Mouse (Mus musculus) erythroblast, embryonic 14.5 days (primary cell): ENCODE measurements around the gene Plekhg1.

Experiments used
- GATA1 ChIP-seq: IDR thresholded peaks from 2 replicates; pipeline ENCODE4 v1.6.1; 2012; ENCODE audit warnings: low read length, inconsistent platforms, mixed read lengths
- TAL1 ChIP-seq: IDR thresholded peaks from 3 replicates; pipeline ENCODE4 v1.6.1; 2012; ENCODE audit warnings: low read length, inconsistent platforms, mixed read lengths

DNA sequence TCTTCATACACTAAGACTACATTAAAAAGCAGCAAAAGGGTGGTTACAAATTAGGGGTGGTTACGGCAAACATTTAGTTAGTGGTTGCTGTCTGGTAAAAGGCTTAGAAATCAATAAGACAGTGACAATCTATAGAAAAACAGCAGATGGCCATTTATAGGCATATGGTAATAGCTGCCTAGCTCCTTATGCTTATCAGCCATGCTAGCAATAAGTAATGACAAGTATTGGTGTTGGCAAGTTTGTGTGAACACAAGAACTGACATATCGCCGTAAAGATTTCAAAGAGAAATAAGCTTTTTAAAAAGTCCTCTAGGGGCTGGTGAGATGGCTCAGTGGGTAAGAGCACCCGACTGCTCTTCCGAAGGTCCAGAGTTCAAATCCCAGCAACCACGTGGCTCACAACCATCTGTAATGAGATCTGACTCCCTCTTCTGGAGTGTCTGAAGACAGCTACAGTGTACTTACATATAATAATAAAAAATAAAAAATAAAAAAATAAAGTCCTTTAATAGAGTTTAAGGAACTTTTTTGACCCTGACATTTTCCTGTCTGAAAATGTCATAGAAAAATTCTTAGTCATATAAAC, 250.2 kb downstream of the Plekhg1 start:
- no peak for TF ChIP-seq GATA1
- TF ChIP-seq TAL1 = no peak
